Mouse (Mus musculus): ENCODE results near the gene Rbm42. TPM values are rescaled to one million over a fixed set of nuclear protein-coding genes. Genes with fewer than 3 reads are reported as not detected.

The Rbm42 gene
- total RNA-seq, 2 experiments from 2014 or later: 83.0 to 88.1 TPM

Other genes starting within 250 kb of the Rbm42 start
- gene Tyrobp, start 236.6 kb downstream of the Rbm42 start, total RNA-seq (2021): 10 to 100 TPM; 22.5 to 35.7 TPM
- gene Hcst, start 230.5 kb downstream of the Rbm42 start, total RNA-seq (2021): 1 to 10 TPM; 1.8 to 2.0 TPM
- gene Nfkbid, start 228.6 kb downstream of the Rbm42 start, total RNA-seq (2021): 1 to 10 TPM in 1 of 2 experiments, under 1 TPM in 1; 0.89 to 1.0 TPM
- 10 to 100 TPM; 23.5 to 28.6 TPM for gene Aplp1, start 204.8 kb downstream of the Rbm42 start, total RNA-seq (2021)
- not detected for gene Kirrel2, start 192.6 kb downstream of the Rbm42 start, total RNA-seq (2021)
- not detected for gene Nphs1, start 192.0 kb downstream of the Rbm42 start, total RNA-seq (2021)
- under 1 TPM in 1 of 2 experiments, not detected in 1; 0.53 TPM for gene Prodh2, start 156.7 kb downstream of the Rbm42 start, total RNA-seq (2021)
- gene Arhgap33, start 115.3 kb downstream of the Rbm42 start, total RNA-seq (2021): 1 to 10 TPM; 2.5 to 2.9 TPM
- 10 to 100 TPM; 27.1 to 28.3 TPM for gene Hspb6, start 98.1 kb downstream of the Rbm42 start, total RNA-seq (2021)
- gene Proser3, start 98.0 kb downstream of the Rbm42 start, total RNA-seq (2021): 1 to 10 TPM; 7.8 to 8.5 TPM
- 10 to 100 TPM; 46.2 to 55.4 TPM for gene Lin37, start 90.5 kb downstream of the Rbm42 start, total RNA-seq (2021)
- 10 to 100 TPM; 68.8 to 70.8 TPM for gene U2af1l4, start 87.0 kb downstream of the Rbm42 start, total RNA-seq (2021)
- 1 to 10 TPM; 3.5 to 6.7 TPM for gene Gm49396, start 87.0 kb downstream of the Rbm42 start, total RNA-seq (2021)
- 100 to 1,000 TPM; 141 to 163 TPM for gene Psenen, start 86.7 kb downstream of the Rbm42 start, total RNA-seq (2021)
- 1 to 10 TPM; 2.0 to 3.2 TPM for gene Igflr1, start 84.9 kb downstream of the Rbm42 start, total RNA-seq (2021)
- gene Kmt2b, start 61.6 kb downstream of the Rbm42 start, total RNA-seq (2021): 10 to 100 TPM; 38.5 to 44.5 TPM
- under 1 TPM in 1 of 2 experiments, not detected in 1; 0.72 TPM for gene Zbtb32, start 51.4 kb downstream of the Rbm42 start, total RNA-seq (2021)
- under 1 TPM in 1 of 2 experiments, not detected in 1; 0.43 TPM for gene Upk1a, start 37.5 kb downstream of the Rbm42 start, total RNA-seq (2021)
- gene Cox6b1, start 24.2 kb downstream of the Rbm42 start, total RNA-seq (2021): 1,000 to 10,000 TPM; 1,179 to 1,185 TPM
- not detected for gene Etv2, start 14.5 kb downstream of the Rbm42 start, total RNA-seq (2021)
- 10 to 100 TPM; 10.1 to 10.5 TPM for gene Haus5, start 14.7 kb upstream of the Rbm42 start, total RNA-seq (2021)
- not detected for gene Pmis2, start 21.3 kb upstream of the Rbm42 start, total RNA-seq (2021)
- 1 to 10 TPM; 4.8 to 6.3 TPM for gene 2200002J24Rik, start 48.6 kb upstream of the Rbm42 start, total RNA-seq (2021)
- 1 to 10 TPM; 3.1 to 5.9 TPM for gene Atp4a, start 61.9 kb upstream of the Rbm42 start, total RNA-seq (2021)
- gene Tmem147, start 79.2 kb upstream of the Rbm42 start, total RNA-seq (2021): 100 to 1,000 TPM; 229 to 231 TPM
- gene Gapdhs, start 93.4 kb upstream of the Rbm42 start, total RNA-seq (2021): under 1 TPM in 1 of 2 experiments, not detected in 1; 0.26 TPM
- gene Sbsn, start 101.2 kb upstream of the Rbm42 start, total RNA-seq (2021): 100 to 1,000 TPM; 326 to 370 TPM
- 1 to 10 TPM; 2.4 to 2.5 TPM for gene Dmkn, start 113.4 kb upstream of the Rbm42 start, total RNA-seq (2021)
- 1 to 10 TPM in 1 of 2 experiments, not detected in 1; 2.8 TPM for gene Krtdap, start 137.6 kb upstream of the Rbm42 start, total RNA-seq (2021)
- gene Ffar2, start 173.5 kb upstream of the Rbm42 start, total RNA-seq (2021): 1 to 10 TPM; 1.7 to 2.9 TPM
- under 1 TPM in 1 of 2 experiments, not detected in 1; 0.33 TPM for gene Ffar3, start 205.9 kb upstream of the Rbm42 start, total RNA-seq (2021)
- not detected for gene Ffar1, start 211.2 kb upstream of the Rbm42 start, total RNA-seq (2021)
- gene Cd22, start 230.0 kb upstream of the Rbm42 start, total RNA-seq (2021): under 1 TPM; 0.56 TPM

Data from adrenal gland, postnatal 36 days (tissue).